Mouse (Mus musculus): ENCODE data around the gene Dph1.

The Dph1 gene

GRCm38 (mm10) chr11:75159564-75159963 lies 31.5 kb downstream of the Dph1 start:
- DNase-seq (ENCODE audit: low spot score in 2 of 2) = no peak

- DNase-seq (ENCODE audit: low spot score in 2 of 2) = no peak
Observed at GRCm38 (mm10) chr11:75158432-75158831, 32.6 kb downstream of the Dph1 start.

GRCm38 (mm10) chr11:75157901-75158300 lies 33.1 kb downstream of the Dph1 start:
- DNase-seq (ENCODE audit: low spot score in 2 of 2) = no peak

GRCm38 (mm10) chr11:75157037-75157436 lies 34.0 kb downstream of the Dph1 start:
- DNase-seq (ENCODE audit: low spot score in 2 of 2) = no peak

- no peak for DNase-seq (ENCODE audit: low spot score in 2 of 2)
Observed at GRCm38 (mm10) chr11:75156416-75156815, 34.6 kb downstream of the Dph1 start.

GRCm38 (mm10) chr11:75155985-75156384 lies 35.1 kb downstream of the Dph1 start:
- DNase-seq (ENCODE audit: low spot score in 2 of 2) = no peak

- DNase-seq (ENCODE audit: low spot score in 2 of 2) = no peak
Observed at GRCm38 (mm10) chr11:75154053-75154585, 36.9 kb downstream of the Dph1 start.

- no peak for DNase-seq (ENCODE audit: low spot score in 2 of 2)
Observed at GRCm38 (mm10) chr11:75152603-75153557, 38.2 kb downstream of the Dph1 start.

GRCm38 (mm10) chr11:75150346-75150745 lies 40.7 kb downstream of the Dph1 start:
- no peak for DNase-seq (ENCODE audit: low spot score in 2 of 2)

GRCm38 (mm10) chr11:75148332-75149035 lies 42.6 kb downstream of the Dph1 start:
- no peak for DNase-seq (ENCODE audit: low spot score in 2 of 2)

- no peak for DNase-seq (ENCODE audit: low spot score in 2 of 2)
Observed at GRCm38 (mm10) chr11:75147846-75148168, 43.2 kb downstream of the Dph1 start.

- no peak for DNase-seq (ENCODE audit: low spot score in 2 of 2)
Observed at GRCm38 (mm10) chr11:75147106-75147845, 43.8 kb downstream of the Dph1 start.

GRCm38 (mm10) chr11:75145841-75146240 lies 45.2 kb downstream of the Dph1 start:
- DNase-seq (ENCODE audit: low spot score in 2 of 2) = no peak

- no peak for DNase-seq (ENCODE audit: low spot score in 2 of 2)
Observed at GRCm38 (mm10) chr11:75142749-75143148, 48.3 kb downstream of the Dph1 start.

GRCm38 (mm10) chr11:75141913-75142312 lies 49.1 kb downstream of the Dph1 start:
- DNase-seq (ENCODE audit: low spot score in 2 of 2) = no peak

GRCm38 (mm10) chr11:75141038-75141437 lies 50.0 kb downstream of the Dph1 start:
- no peak for DNase-seq (ENCODE audit: low spot score in 2 of 2)

- DNase-seq (ENCODE audit: low spot score in 2 of 2) = no peak
Observed at GRCm38 (mm10) chr11:75140431-75140830, 50.6 kb downstream of the Dph1 start.

GRCm38 (mm10) chr11:75139122-75139963 lies 51.7 kb downstream of the Dph1 start:
- DNase-seq (ENCODE audit: low spot score in 2 of 2) = no peak

GRCm38 (mm10) chr11:75136666-75137398 lies 54.2 kb downstream of the Dph1 start:
- DNase-seq (ENCODE audit: low spot score in 2 of 2) = no peak

- DNase-seq (ENCODE audit: low spot score in 2 of 2) = no peak
Observed at GRCm38 (mm10) chr11:75135358-75135757, 55.7 kb downstream of the Dph1 start.

Data from right cerebral cortex, adult 2 months (tissue).